Mouse (Mus musculus) neural tube, embryonic 15.5 days (tissue): ENCODE data around the gene Try4. TPM values are rescaled to one million over a fixed set of nuclear protein-coding genes. Genes with fewer than 3 reads are reported as not detected.
"Not testable (repeated sequence)": the region's sequence is repeated elsewhere in the genome, so short reads cannot be mapped to it uniquely, and the experiment has no call there.

ENCODE experiments used
- ATAC-seq: fragments of 200-750 bp; cut with Nextera tagmentation; 2 replicates; pipeline ENCODE4 v1.8.0; 2017; ENCODE audit warnings: mild to moderate bottlenecking, moderate TSS enrichment, moderate library complexity; ENCODE audit not compliant: low FRiP score
- H3K27ac ChIP-seq: fragments of 300-500 bp; sonication (generic); replicated peaks from 2 replicates; pipeline ENCODE4 v1.5.1; 2015; ENCODE audit warnings: mild to moderate bottlenecking, inconsistent platforms
- H3K27me3 ChIP-seq: fragments of 300-500 bp; sonication (generic); replicated peaks from 2 replicates; pipeline ENCODE4 v1.6.1; 2015; ENCODE audit warnings: inconsistent platforms
- H3K36me3 ChIP-seq: fragments of 300-500 bp; sonication (generic); 2 replicates; pipeline ENCODE4 v1.6.1; 2015; ENCODE audit warnings: inconsistent platforms
- H3K4me1 ChIP-seq: fragments of 300-500 bp; sonication (generic); 2 replicates; pipeline ENCODE4 v1.6.1; 2015; ENCODE audit warnings: inconsistent platforms
- H3K4me2 ChIP-seq: fragments of 300-500 bp; sonication (generic); 2 replicates; pipeline ENCODE4 v1.6.1; 2015; ENCODE audit warnings: inconsistent platforms, mild to moderate bottlenecking, moderate library complexity
- H3K4me3 ChIP-seq: fragments of 300-500 bp; sonication (generic); replicated peaks from 2 replicates; pipeline ENCODE4 v1.5.1; 2015; ENCODE audit warnings: mild to moderate bottlenecking, inconsistent platforms
- H3K9ac ChIP-seq: fragments of 300-500 bp; sonication (generic); replicated peaks from 2 replicates; pipeline ENCODE4 v1.6.1; 2015; ENCODE audit warnings: mild to moderate bottlenecking, inconsistent platforms
- H3K9me3 ChIP-seq: fragments of 300-500 bp; sonication (generic); replicated peaks from 2 replicates; pipeline ENCODE4 v1.6.1; 2016; ENCODE audit warnings: inconsistent platforms
- WGBS: fragments of 180-500 bp; shearing (Covaris S2); methylation state at CpG from one replicate; pipeline ENCODE4 v1.1.7; 2015; ENCODE audit warnings: mixed read lengths; 5-methylcytosine and 5-hydroxymethylcytosine counted together
- polyA plus RNA-seq: library from polyadenylated mRNA; unstranded; fragments of >200 nt; fragmentation: Nextera tagmentation; extraction: Ambion mirVana; gene quantifications from 2 replicates; pipeline ENCODE4 v1.2.1, GENCODE M21; 2015

Gene Try4
- 0.72 TPM in 1 of 2 replicates, not detected in the other for polyA plus RNA-seq

GRCm38 (mm10) chr6:41301969-41302368 is at the start of gene Try4:
Gene Try4, plus strand, starts transcription at chr6:41302269.
- no peaks in the 10 kb centered on the region for H3K27me3 ChIP-seq
- H3K4me1 ChIP-seq: no peaks in the 10 kb centered on the region
- no peak within 1 kb of the TSS for H3K27ac ChIP-seq
- H3K4me2 ChIP-seq: no peak within 1 kb of the TSS
- no peaks in the 10 kb centered on the region for H3K36me3 ChIP-seq
- WGBS: 94% methylated on average over 1 of the region's 1 CpGs
- no peak within 1 kb of the TSS for H3K4me3 ChIP-seq
- no peaks in the 10 kb centered on the region for H3K9me3 ChIP-seq
- no peak for ATAC-seq
- no peak within 1 kb of the TSS for H3K9ac ChIP-seq

GRCm38 (mm10) chr6:41253314-41253713 is 48.8 kb upstream of the Try4 start:
- H3K4me3 ChIP-seq, ATAC-seq, H3K4me1 ChIP-seq, H3K36me3 ChIP-seq, H3K9ac ChIP-seq, H3K27ac ChIP-seq, H3K4me2 ChIP-seq, H3K9me3 ChIP-seq, H3K27me3 ChIP-seq: not testable (repeated sequence)
- WGBS: 91% methylated on average over 9 of the region's 9 CpGs

GRCm38 (mm10) chr6:41256424-41256823 is 45.6 kb upstream of the Try4 start:
- Histone ChIP-seq H3K4me1 (no peaks in the 10 kb centered on the region), H3K4me3 (no peak overlapping the region), H3K9me3 (no peaks in the 10 kb centered on the region), H3K4me2 (no peak overlapping the region), H3K9ac (no peak overlapping the region), H3K36me3 (no peaks in the 10 kb centered on the region), H3K27ac (no peak overlapping the region), H3K27me3 (no peaks in the 10 kb centered on the region)
- WGBS: 88% methylated on average over 2 of the region's 2 CpGs
- no peak for ATAC-seq

GRCm38 (mm10) chr6:41257432-41257831 is 44.6 kb upstream of the Try4 start:
- 85% methylated on average over 3 of the region's 3 CpGs for WGBS
- no peak overlapping the region for H3K27ac ChIP-seq
- H3K36me3 ChIP-seq: no peaks in the 10 kb centered on the region
- H3K4me3 ChIP-seq: no peak overlapping the region
- no peaks in the 10 kb centered on the region for H3K9me3 ChIP-seq
- H3K9ac ChIP-seq: no peak overlapping the region
- no peaks in the 10 kb centered on the region for H3K4me1 ChIP-seq
- H3K4me2 ChIP-seq: no peak overlapping the region
- H3K27me3 ChIP-seq: no peaks in the 10 kb centered on the region
- no peak for ATAC-seq

GRCm38 (mm10) chr6:41262796-41263195 is 39.3 kb upstream of the Try4 start:
- 49% methylated on average over 3 of the region's 3 CpGs for WGBS
- no peak overlapping the region for H3K4me2 ChIP-seq
- no peak overlapping the region for H3K27ac ChIP-seq
- no peak overlapping the region for H3K9ac ChIP-seq
- no peak overlapping the region for H3K4me3 ChIP-seq
- H3K9me3 ChIP-seq: no peaks in the 10 kb centered on the region
- no peaks in the 10 kb centered on the region for H3K36me3 ChIP-seq
- ATAC-seq: no peak
- no peaks in the 10 kb centered on the region for H3K4me1 ChIP-seq
- no peaks in the 10 kb centered on the region for H3K27me3 ChIP-seq

- ATAC-seq: no peak
- Histone ChIP-seq H3K9me3 (no peaks in the 10 kb centered on the region), H3K36me3 (no peaks in the 10 kb centered on the region), H3K27me3 (no peaks in the 10 kb centered on the region), H3K4me2 (no peak overlapping the region), H3K4me3 (no peak overlapping the region), H3K9ac (no peak overlapping the region), H3K4me1 (no peaks in the 10 kb centered on the region), H3K27ac (no peak overlapping the region)
- WGBS: 92% methylated on average over 6 of the region's 6 CpGs
These were observed 35.9 kb upstream of the Try4 start for GRCm38 (mm10) chr6:41266140-41266539.

GRCm38 (mm10) chr6:41298255-41298654 is 3.8 kb upstream of the Try4 start:
- no peak overlapping the region for H3K4me2 ChIP-seq
- H3K36me3 ChIP-seq: no peaks in the 10 kb centered on the region
- no peak overlapping the region for H3K27ac ChIP-seq
- no peak overlapping the region for H3K9ac ChIP-seq
- no peaks in the 10 kb centered on the region for H3K9me3 ChIP-seq
- H3K27me3 ChIP-seq: no peaks in the 10 kb centered on the region
- ATAC-seq: no peak
- H3K4me1 ChIP-seq: no peaks in the 10 kb centered on the region
- whole genome bisulfite sequencing: 21% methylated on average over 1 of the region's 1 CpGs
- no peak overlapping the region for H3K4me3 ChIP-seq

GRCm38 (mm10) chr6:41316741-41317140 is 14.7 kb downstream of the Try4 start, which contains the start of gene Try5:
Gene Try5, minus strand, starts transcription at chr6:41316841.
- H3K4me1 ChIP-seq, H3K9me3 ChIP-seq, H3K4me2 ChIP-seq, H3K27ac ChIP-seq, H3K36me3 ChIP-seq, H3K4me3 ChIP-seq, H3K27me3 ChIP-seq, ATAC-seq, H3K9ac ChIP-seq: not testable (repeated sequence)
- WGBS: 82% methylated on average over 3 of the region's 3 CpGs

- H3K9me3 ChIP-seq: no peaks in the 10 kb centered on the region
- no peak for ATAC-seq
- 90% methylated on average over 2 of the region's 2 CpGs for WGBS
- no peak within 1 kb of the TSS for H3K27ac ChIP-seq
- no peaks in the 10 kb centered on the region for H3K36me3 ChIP-seq
- no peak within 1 kb of the TSS for H3K9ac ChIP-seq
- H3K4me3 ChIP-seq: no peak within 1 kb of the TSS
- no peaks in the 10 kb centered on the region for H3K27me3 ChIP-seq
- no peaks in the 10 kb centered on the region for H3K4me1 ChIP-seq
- no peak within 1 kb of the TSS for H3K4me2 ChIP-seq
These were observed 51.9 kb downstream of the Try4 start, which contains the start of gene Try10 for GRCm38 (mm10) chr6:41353932-41354331. Gene Try10, plus strand, starts transcription at chr6:41354105.

Other genes starting within 250 kb of the Try4 start
- gene Try5, start 14.6 kb downstream of the Try4 start, polyA plus RNA-seq: 0.27 and 0.79 TPM in 2 replicates
- 2.6 TPM in 1 of 2 replicates, not detected in the other for gene Try10, start 51.8 kb downstream of the Try4 start, polyA plus RNA-seq
- gene Prss3, start 75.4 kb downstream of the Try4 start, polyA plus RNA-seq: 0.34 TPM in 1 of 2 replicates, not detected in the other
- gene Gm5771, start 90.1 kb downstream of the Try4 start, polyA plus RNA-seq: 0.47 TPM in 1 of 2 replicates, not detected in the other
- not detected in 2 replicates for gene Gm10334, start 143.9 kb downstream of the Try4 start, polyA plus RNA-seq
- 2.3 TPM in 1 of 2 replicates, not detected in the other for gene Prss1, start 156.7 kb downstream of the Try4 start, polyA plus RNA-seq
- gene Prss2, start 219.5 kb downstream of the Try4 start, polyA plus RNA-seq: 1.3 TPM in 1 of 2 replicates, not detected in the other